In genomic region chr10:56369073-56369472, GRCm38 (mm10) we compare ENCODE assay signal across 8 mouse cellular contexts. TPM values are rescaled to one million over a fixed set of nuclear protein-coding genes. Genes with fewer than 3 reads are reported as not detected.
DNase-seq lines count a peak whose midpoint lies in the region; TF ChIP-seq lines count a peak whose summit lies in the region.

No protein-coding gene starts in this region.

- H3K4me3 ChIP-seq in E14TG2a.4 (replicated peaks; ENCODE audit: low read length) = no peak overlapping the region
- H3K4me3 ChIP-seq in bone marrow, adult 2 months (replicated peaks; ENCODE audit: control insufficient read depth, low read depth, low read length) = no peak overlapping the region
- no peak overlapping the region for H3K4me3 ChIP-seq in forebrain, embryonic 10.5 days

- peak; percentile 62 for DNase-seq in forebrain, embryonic 10.5 days (ENCODE audit: extremely low spot score, low spot score)
- peak; percentile 82 to 85 for DNase-seq in heart, postnatal 10 days
- DNase-seq in layer of hippocampus, adult 18-20 months (ENCODE audit: low spot score in 2 of 2) = peak; percentile 50 to 87
- DNase-seq in lung, postnatal 10 days = peak; percentile 81
- peak; percentile 80 for DNase-seq in right cerebral cortex, postnatal 14 days
- DNase-seq in urinary bladder, postnatal 25 days (ENCODE audit: low spot score) = peak; percentile 72

- TF ChIP-seq POLR2A in bone marrow, adult 2 months (IDR thresholded peaks at IDR 0.05; ENCODE audit: borderline replicate concordance, control insufficient read depth, low read depth, low read length) = no peak

- H3K27ac ChIP-seq in bone marrow, adult 2 months (ENCODE audit: control insufficient read depth, insufficient read depth, low read depth, low read length, poor library complexity) = no peak overlapping the region
- no peak overlapping the region for H3K27ac ChIP-seq in forebrain, embryonic 10.5 days

- 11% methylated on average over 7 of the region's 7 CpGs for WGBS in bone marrow, adult 2 months
- 26% methylated on average over 7 of the region's 7 CpGs for whole genome bisulfite sequencing in forebrain, embryonic 10.5 days

- no peaks in the 10 kb centered on the region for H3K9me3 ChIP-seq in E14TG2a.4 (ENCODE audit: low read length)
- H3K9me3 ChIP-seq in forebrain, embryonic 10.5 days = no peaks in the 10 kb centered on the region

- H3K36me3 ChIP-seq in E14TG2a.4 (ENCODE audit: insufficient read depth, low read length) = no peaks in the 10 kb centered on the region
- H3K36me3 ChIP-seq in forebrain, embryonic 10.5 days (replicated peaks) = no peaks in the 10 kb centered on the region

- intact Hi-C loops in heart, postnatal 10 days (cut with DNase I) = loop anchor here (1.0 to 5.0 kb wide), 2 partner anchors 632 to 1078 kb away; no protein-coding TSS in a partner anchor

- peak; percentile 67 for TF ChIP-seq CTCF in E14TG2a.4 (conservative IDR thresholded peaks at IDR 0.05; ENCODE audit: low read length)
- peak; percentile 70 for TF ChIP-seq CTCF in bone marrow, adult 2 months (IDR thresholded peaks at IDR 0.05; ENCODE audit: control insufficient read depth, insufficient read depth, low read length)

- peaks cover 17% of the 10 kb centered on the region for H3K4me1 ChIP-seq in E14TG2a.4 (replicated peaks; ENCODE audit: low read depth, low read length)
- H3K4me1 ChIP-seq in bone marrow, adult 2 months (ENCODE audit: control insufficient read depth, insufficient read depth, low read length) = no peaks in the 10 kb centered on the region
- H3K4me1 ChIP-seq in forebrain, embryonic 10.5 days = peaks cover 11% of the 10 kb centered on the region

- no peaks in the 10 kb centered on the region for H3K27me3 ChIP-seq in E14TG2a.4 (ENCODE audit: insufficient read depth, low read length)
- H3K27me3 ChIP-seq in forebrain, embryonic 10.5 days (ENCODE audit: poor library complexity, severe bottlenecking) = no peaks in the 10 kb centered on the region

RNA-seq across cellular contexts. Expression of gene Gja1, which starts 8.1 kb away (rescaled TPM):
- 16.2 and 25.4 TPM in 2 replicates for polyA plus RNA-seq in bone marrow, adult 2 months (2011; ENCODE audit: insufficient read depth, insufficient read length, low replicate concordance, missing spikeins)
- 187 and 200 TPM in 2 replicates for polyA plus RNA-seq in forebrain, embryonic 10.5 days (2016; fragmentation: Nextera tagmentation; extraction: Ambion mirVana)
- 100 to 1,000 TPM; 368 to 724 TPM for total RNA-seq in heart, postnatal 10 days (2021)
- 100 to 1,000 TPM; 267 to 285 TPM for total RNA-seq in layer of hippocampus, adult 18-20 months (2021)
